Mouse (Mus musculus) ES-Bruce4 (cell line): ENCODE measurements around the gene Nupr1l.

Experiments
- CTCF ChIP-seq: IDR thresholded peaks from one replicate; pipeline ENCODE4 v1.8.1; 2011; ENCODE audit warnings: low read depth, low read length
- POLR2A ChIP-seq: IDR thresholded peaks from one replicate; pipeline ENCODE4 v1.8.1; 2011; ENCODE audit warnings: low read length; ENCODE audit not compliant: insufficient read depth

DNA sequence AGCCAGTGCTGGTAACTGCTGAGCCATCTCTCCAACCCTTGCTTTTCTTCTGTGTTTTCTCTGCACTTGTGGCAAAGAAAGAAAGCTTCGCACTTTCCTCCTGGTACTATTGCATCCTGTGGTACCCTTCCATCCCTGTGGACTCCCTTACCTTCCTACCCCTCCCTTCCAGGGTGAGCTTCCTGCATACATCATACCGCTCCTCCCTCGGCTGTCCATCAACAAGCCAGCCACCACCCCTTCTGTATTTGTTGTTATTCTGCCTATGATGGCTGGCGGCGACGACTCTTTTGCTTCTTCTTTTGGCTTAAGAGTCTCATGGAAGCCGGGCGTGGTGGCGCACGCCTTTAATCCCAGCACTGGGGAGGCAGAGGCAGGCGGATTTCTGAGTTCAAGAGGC, 33.2 kb upstream of the Nupr1l start:
- no peak for TF ChIP-seq CTCF
- no peak for TF ChIP-seq POLR2A
